Mouse (Mus musculus): ENCODE measurements around the gene Mrps24.

- TF ChIP-seq TCF3 (IDR thresholded peaks at IDR 0.05; ENCODE audit: insufficient read length, low read depth) (no peak), POLR2A (IDR thresholded peaks at IDR 0.05; ENCODE audit: insufficient read length, low read depth) (no peak)
Observed at GRCm38 (mm10) chr11:5715630-5716105, at the start of gene Mrps24.

Measured in myocyte (in vitro differentiated cells).